Mouse (Mus musculus): ENCODE measurements at regions not wholly inside any gene's neighbourhood (a gene's known extent, or its start where the extent isn't known, plus 50 kb on each side); places are given as distances from the start of the nearest gene placed in this dataset.
"Not testable (repeated sequence)": the region's sequence is repeated elsewhere in the genome, so short reads cannot be mapped to it uniquely, and the experiment has no call there.

GRCm38 (mm10) chr12:65325347-65325746 lies 100.0 kb downstream of the Wdr20rt start:
- Histone ChIP-seq H3K9me3 (replicated peaks) (no peaks in the 10 kb centered on the region), H3K4me3 (no peak overlapping the region), H3K9ac (no peak overlapping the region), H3K4me1 (no peaks in the 10 kb centered on the region), H3K27ac (no peak overlapping the region), H3K36me3 (no peaks in the 10 kb centered on the region), H3K27me3 (no peaks in the 10 kb centered on the region), H3K4me2 (replicated peaks) (no peak overlapping the region)
- ATAC-seq (ENCODE audit: low FRiP score), result no peak
- 72% methylated on average over 1 of the region's 1 CpGs for WGBS

DNA sequence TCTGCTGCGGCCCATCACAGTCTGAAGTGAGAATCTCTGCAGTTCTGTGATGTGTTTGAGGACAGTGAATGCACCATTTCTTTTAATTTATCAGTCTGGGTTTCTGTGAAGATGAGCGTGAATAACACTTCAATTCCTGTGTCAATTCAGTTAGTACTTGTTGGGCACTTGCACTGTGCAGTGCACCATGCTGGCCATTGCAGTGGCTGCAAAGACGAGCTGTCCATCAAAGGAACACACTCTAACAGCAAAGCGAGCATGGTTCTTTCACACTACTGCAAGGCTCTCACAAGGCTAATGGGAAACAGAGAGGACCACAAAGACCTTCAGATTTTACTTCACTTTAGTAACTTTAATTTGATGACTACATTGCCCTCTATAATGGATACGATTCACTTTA lies 103.2 kb downstream of the Wdr20rt start:
- H3K36me3 ChIP-seq, result no peaks in the 10 kb centered on the region
- WGBS, result 83% methylated on average over 5 of the region's 5 CpGs
- no peaks in the 10 kb centered on the region for H3K9me3 ChIP-seq (replicated peaks)
- no peak overlapping the region for H3K4me3 ChIP-seq
- H3K4me1 ChIP-seq, result no peaks in the 10 kb centered on the region
- no peak overlapping the region for H3K4me2 ChIP-seq (replicated peaks)
- H3K27ac ChIP-seq, result no peak overlapping the region
- H3K9ac ChIP-seq, result no peak overlapping the region
- no peaks in the 10 kb centered on the region for H3K27me3 ChIP-seq
- ATAC-seq (ENCODE audit: low FRiP score), result no peak

DNA sequence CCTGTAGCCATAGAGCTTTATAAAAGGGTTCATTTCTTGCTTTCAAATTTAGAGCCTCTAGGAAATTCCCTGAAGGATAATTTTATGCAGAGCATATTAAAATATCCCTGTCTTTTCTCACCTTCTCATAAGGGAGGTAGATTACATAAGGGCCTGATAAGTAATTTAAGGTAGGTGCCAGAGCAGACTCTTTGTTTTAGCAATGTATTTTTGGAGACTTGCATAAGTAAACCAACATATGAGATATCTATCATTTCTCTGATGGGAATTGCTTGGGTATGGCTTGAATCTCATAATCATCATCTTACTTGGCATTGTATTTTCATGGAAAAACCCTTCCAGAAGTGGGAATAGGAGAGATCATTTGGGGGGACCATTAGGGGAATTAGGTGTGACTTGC lies 104.4 kb downstream of the Wdr20rt start:
- Histone ChIP-seq H3K4me2 (replicated peaks) (no peak overlapping the region), H3K9ac (no peak overlapping the region)
- no peak for ATAC-seq (ENCODE audit: low FRiP score)

DNA sequence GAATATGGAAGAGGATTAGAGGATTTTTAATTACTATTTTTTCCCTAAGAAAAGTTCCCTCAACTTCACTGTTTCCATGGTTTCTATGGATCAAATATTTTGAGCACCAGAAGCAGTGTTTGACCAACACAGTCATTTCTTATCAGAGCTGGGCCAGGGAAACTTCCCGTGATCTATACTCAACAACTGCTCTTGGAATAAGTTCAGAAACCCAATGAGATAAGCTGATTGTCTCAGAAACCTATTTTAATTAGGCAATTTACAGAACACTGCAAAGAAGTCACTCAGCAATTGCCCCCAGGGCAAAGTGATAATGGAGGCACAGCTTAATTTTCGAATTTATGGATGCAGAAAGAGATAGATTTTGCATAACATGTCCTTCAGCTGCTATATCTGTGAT lies 114.7 kb downstream of the Wdr20rt start:
- ATAC-seq (ENCODE audit: low FRiP score), result no peak

More for the DNA sequence above, 104.4 kb downstream of the Wdr20rt start:
- Histone ChIP-seq H3K36me3 (no peaks in the 10 kb centered on the region), H3K9me3 (replicated peaks) (no peaks in the 10 kb centered on the region), H3K27ac (no peak overlapping the region), H3K4me3 (no peak overlapping the region), H3K27me3 (no peaks in the 10 kb centered on the region), H3K4me1 (no peaks in the 10 kb centered on the region)

DNA sequence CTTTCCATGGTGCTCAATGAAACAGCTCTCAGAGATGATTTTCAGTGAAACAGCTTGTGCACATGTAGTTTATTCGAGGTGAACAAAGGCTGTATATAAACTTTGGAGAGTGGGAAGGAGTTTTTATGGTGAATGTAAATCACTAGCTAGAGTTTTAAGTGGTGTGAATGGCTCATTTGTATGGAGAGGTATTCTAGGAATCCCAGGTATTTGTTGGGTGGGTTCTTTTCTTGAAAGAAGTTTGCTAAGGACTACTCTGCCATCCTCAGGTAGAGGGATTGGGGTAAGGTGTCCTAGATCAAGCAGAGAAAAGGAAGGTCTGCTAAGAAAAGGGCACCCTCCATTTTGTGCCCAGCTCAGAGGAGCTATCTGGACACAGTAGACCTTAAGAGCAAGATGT lies 121.9 kb downstream of the Wdr20rt start:
- Histone ChIP-seq H3K4me1 (no peaks in the 10 kb centered on the region), H3K9me3 (replicated peaks) (no peaks in the 10 kb centered on the region), H3K4me2 (replicated peaks) (no peak overlapping the region), H3K4me3 (no peak overlapping the region), H3K36me3 (no peaks in the 10 kb centered on the region), H3K27ac (no peak overlapping the region), H3K9ac (no peak overlapping the region), H3K27me3 (no peaks in the 10 kb centered on the region)
- no peak for ATAC-seq (ENCODE audit: low FRiP score)
- WGBS, result 76% methylated on average over 1 of the region's 1 CpGs

More for the DNA sequence above, 114.7 kb downstream of the Wdr20rt start:
- H3K27ac ChIP-seq, result no peak overlapping the region
- no peaks in the 10 kb centered on the region for H3K36me3 ChIP-seq
- H3K4me1 ChIP-seq, result no peaks in the 10 kb centered on the region
- no peak overlapping the region for H3K4me2 ChIP-seq (replicated peaks)
- H3K9me3 ChIP-seq (replicated peaks), result no peaks in the 10 kb centered on the region
- H3K4me3 ChIP-seq, result no peak overlapping the region
- H3K27me3 ChIP-seq, result no peaks in the 10 kb centered on the region
- H3K9ac ChIP-seq, result no peak overlapping the region
- 70% methylated on average over 2 of the region's 2 CpGs for WGBS

- Histone ChIP-seq H3K4me2 (replicated peaks) (no peak overlapping the region), H3K36me3 (no peaks in the 10 kb centered on the region), H3K4me1 (no peaks in the 10 kb centered on the region), H3K27ac (no peak overlapping the region), H3K9me3 (replicated peaks) (no peaks in the 10 kb centered on the region), H3K4me3 (no peak overlapping the region), H3K27me3 (no peaks in the 10 kb centered on the region), H3K9ac (no peak overlapping the region)
- 77% methylated on average over 4 of the region's 4 CpGs for WGBS
- no peak for ATAC-seq (ENCODE audit: low FRiP score)
Observed at GRCm38 (mm10) chr12:65349535-65349934, 124.2 kb downstream of the Wdr20rt start.

- no peak overlapping the region for H3K9ac ChIP-seq
- 61% methylated on average over 4 of the region's 4 CpGs for WGBS
- no peak overlapping the region for H3K4me3 ChIP-seq
Observed at GRCm38 (mm10) chr12:65364179-65364578, 138.9 kb downstream of the Wdr20rt start.

DNA sequence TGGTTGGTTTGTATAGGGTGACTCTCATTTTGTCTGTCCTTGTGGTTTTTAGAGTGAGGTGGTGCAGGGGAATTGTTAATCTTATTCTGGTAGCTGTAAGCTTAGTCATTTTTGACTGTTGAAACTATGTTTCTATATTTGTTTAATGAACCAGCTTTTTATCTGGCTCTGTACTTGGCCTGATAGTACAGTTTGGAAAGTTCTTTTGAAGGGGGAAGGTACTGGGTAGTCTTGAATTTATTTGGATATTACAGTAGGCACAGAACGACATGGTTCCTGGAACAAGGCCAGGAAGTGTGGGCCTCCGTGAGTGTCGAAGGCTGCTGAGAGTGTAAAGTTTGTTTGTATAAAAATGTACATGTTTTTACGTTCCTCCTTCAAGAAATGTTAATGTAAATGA lies 142.0 kb downstream of the Wdr20rt start:
- Histone ChIP-seq H3K9ac (no peak overlapping the region), H3K36me3 (no peaks in the 10 kb centered on the region), H3K27me3 (no peaks in the 10 kb centered on the region), H3K27ac (no peak overlapping the region), H3K9me3 (replicated peaks) (no peaks in the 10 kb centered on the region), H3K4me1 (no peaks in the 10 kb centered on the region), H3K4me2 (replicated peaks) (no peak overlapping the region), H3K4me3 (no peak overlapping the region)
- ATAC-seq (ENCODE audit: low FRiP score), result no peak
- 70% methylated on average over 4 of the region's 4 CpGs for WGBS

More at GRCm38 (mm10) chr12:65364179-65364578, 138.9 kb downstream of the Wdr20rt start:
- Histone ChIP-seq H3K27ac (no peak overlapping the region), H3K36me3 (no peaks in the 10 kb centered on the region), H3K9me3 (replicated peaks) (no peaks in the 10 kb centered on the region), H3K4me2 (replicated peaks) (no peak overlapping the region), H3K27me3 (no peaks in the 10 kb centered on the region), H3K4me1 (no peaks in the 10 kb centered on the region)
- ATAC-seq (ENCODE audit: low FRiP score), result no peak

DNA sequence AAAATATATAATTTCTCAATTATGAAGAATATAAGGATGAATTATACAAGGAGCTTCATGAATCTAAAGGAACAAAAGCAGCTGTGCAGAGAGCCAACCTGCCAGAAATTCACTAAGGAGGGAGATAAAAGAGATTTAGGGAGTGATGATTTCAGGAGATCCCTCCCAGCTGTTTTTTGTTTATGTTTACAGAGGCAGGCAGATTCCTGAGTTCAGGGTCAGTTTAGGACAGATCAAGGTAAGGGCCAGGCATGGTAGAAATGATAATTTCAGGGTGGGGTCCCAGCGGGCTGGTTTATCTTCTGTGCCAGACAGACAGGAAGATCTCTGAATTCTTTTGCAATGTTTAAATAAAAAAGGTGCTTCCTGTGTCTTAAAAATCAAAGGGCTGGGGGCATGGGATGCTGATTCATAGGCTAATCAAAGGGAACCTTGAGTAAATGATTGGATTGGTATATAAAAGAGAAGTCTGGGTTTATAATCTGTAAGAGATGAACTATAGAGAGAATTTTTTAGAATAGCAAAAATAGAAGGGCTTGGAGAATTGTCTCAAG lies 142.6 kb downstream of the Wdr20rt start:
- H3K9ac ChIP-seq, result no peak overlapping the region
- ATAC-seq (ENCODE audit: low FRiP score), result no peak
- no peaks in the 10 kb centered on the region for H3K36me3 ChIP-seq
- no peak overlapping the region for H3K4me2 ChIP-seq (replicated peaks)
- no peak overlapping the region for H3K27ac ChIP-seq
- no peaks in the 10 kb centered on the region for H3K9me3 ChIP-seq (replicated peaks)
- WGBS, result 85% methylated on average over 1 of the region's 1 CpGs
- H3K4me3 ChIP-seq, result no peak overlapping the region
- no peaks in the 10 kb centered on the region for H3K27me3 ChIP-seq
- H3K4me1 ChIP-seq, result no peaks in the 10 kb centered on the region

GRCm38 (mm10) chr12:65371650-65372049 lies 146.3 kb downstream of the Wdr20rt start:
- WGBS, result 92% methylated on average over 2 of the region's 2 CpGs
- Histone ChIP-seq H3K9me3 (replicated peaks) (no peaks in the 10 kb centered on the region), H3K4me3 (no peak overlapping the region), H3K27me3 (no peaks in the 10 kb centered on the region), H3K27ac (no peak overlapping the region), H3K36me3 (no peaks in the 10 kb centered on the region), H3K9ac (no peak overlapping the region), H3K4me2 (replicated peaks) (no peak overlapping the region), H3K4me1 (no peaks in the 10 kb centered on the region)
- no peak for ATAC-seq (ENCODE audit: low FRiP score)

GRCm38 (mm10) chr12:65379321-65379720 lies 154.0 kb downstream of the Wdr20rt start:
- Histone ChIP-seq H3K9me3 (replicated peaks) (no peaks in the 10 kb centered on the region), H3K4me3 (no peak overlapping the region), H3K9ac (no peak overlapping the region), H3K4me2 (replicated peaks) (no peak overlapping the region), H3K4me1 (0 out of 2 replicates have a peak, but pooled peaks cover 3% of the 10 kb centered on the region), H3K36me3 (no peaks in the 10 kb centered on the region), H3K27me3 (no peaks in the 10 kb centered on the region), H3K27ac (no peak overlapping the region)
- WGBS, result 97% methylated on average over 1 of the region's 1 CpGs
- ATAC-seq (ENCODE audit: low FRiP score), result no peak

DNA sequence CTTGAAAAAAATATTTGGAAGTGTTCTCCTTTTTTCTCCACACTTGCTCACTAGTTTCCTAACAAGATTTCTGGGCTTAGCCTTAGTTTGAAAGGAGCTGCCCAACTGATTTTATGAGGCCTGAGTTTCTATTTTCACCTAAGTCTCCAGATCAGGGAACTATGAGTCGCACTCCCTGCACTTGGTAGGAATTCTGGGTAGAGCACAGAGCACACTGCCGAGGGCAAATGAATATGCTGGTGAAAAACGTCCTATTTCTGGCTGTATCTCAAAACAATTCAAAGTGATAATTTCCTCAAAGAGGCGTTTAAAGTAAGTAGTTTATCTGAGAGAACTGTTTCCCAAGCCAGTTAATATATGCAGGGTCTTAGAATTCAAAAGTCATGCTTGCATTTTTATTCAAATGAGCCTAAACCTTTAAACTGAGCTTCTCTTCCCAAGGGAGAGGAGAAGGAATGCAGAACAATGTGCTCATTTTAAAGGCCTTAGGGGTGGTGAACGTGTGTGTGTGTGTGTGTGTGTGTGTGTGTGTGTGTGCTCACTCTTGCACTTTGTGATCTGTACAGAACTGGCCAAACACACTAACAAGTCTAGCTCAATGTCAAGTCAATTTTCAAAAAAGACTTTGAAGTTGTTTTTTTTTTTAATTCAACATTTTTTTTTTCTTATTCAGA lies 156.9 kb downstream of the Wdr20rt start:
- Histone ChIP-seq H3K4me2 (replicated peaks) (no peak overlapping the region), H3K36me3 (no peaks in the 10 kb centered on the region), H3K27ac (peak overlapping the region; percentile 18; the same call in 1 of the 2 replicates), H3K27me3 (no peaks in the 10 kb centered on the region), H3K9ac (no peak overlapping the region), H3K4me3 (no peak overlapping the region), H3K9me3 (replicated peaks) (no peaks in the 10 kb centered on the region), H3K4me1 (0 out of 2 replicates have a peak, but pooled peaks cover 3% of the 10 kb centered on the region)
- 30% methylated on average over 5 of the region's 5 CpGs for WGBS
- peak; percentile 95 for ATAC-seq (ENCODE audit: low FRiP score)

DNA sequence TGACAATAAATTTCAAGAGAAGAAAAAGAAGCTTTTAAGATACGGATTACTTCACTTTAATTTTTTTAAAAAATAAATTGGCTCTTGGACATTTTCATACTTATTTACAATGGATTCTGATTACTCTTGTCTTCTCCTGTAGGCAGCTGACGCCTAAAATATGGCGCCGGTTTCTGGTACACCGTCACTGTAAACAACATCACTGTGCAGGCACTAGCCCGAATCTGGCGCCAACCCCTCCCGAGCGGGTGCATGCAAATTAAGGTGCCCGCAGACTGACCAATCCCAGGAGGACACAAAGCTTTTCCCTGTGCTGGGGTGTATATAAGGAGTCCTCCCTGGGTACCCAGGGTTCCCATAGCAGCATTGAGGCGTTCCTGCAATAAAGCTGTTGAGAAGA lies 157.5 kb downstream of the Wdr20rt start:
- not testable (repeated sequence) for ATAC-seq (ENCODE audit: low FRiP score); H3K27ac ChIP-seq
- WGBS, result 89% methylated on average over 11 of the region's 11 CpGs

More for the DNA sequence above, 157.5 kb downstream of the Wdr20rt start:
- H3K4me1 ChIP-seq; H3K9ac ChIP-seq; H3K4me3 ChIP-seq; H3K27me3 ChIP-seq; H3K36me3 ChIP-seq; H3K4me2 ChIP-seq (replicated peaks); H3K9me3 ChIP-seq (replicated peaks): not testable (repeated sequence)
